Mouse (Mus musculus): ENCODE measurements around the gene Cyth1.

The Cyth1 gene

GRCm38 (mm10) chr11:118222351-118222885 lies 26.0 kb downstream of the Cyth1 start:
- no peak for DNase-seq

- peak; percentile 67 for DNase-seq
Observed at GRCm38 (mm10) chr11:118220561-118221262, 27.7 kb downstream of the Cyth1 start.

GRCm38 (mm10) chr11:118219066-118219465 lies 29.3 kb downstream of the Cyth1 start:
- DNase-seq = no peak

GRCm38 (mm10) chr11:118216468-118216867 lies 31.9 kb downstream of the Cyth1 start:
- no peak for DNase-seq

- DNase-seq = no peak
Observed at GRCm38 (mm10) chr11:118215928-118216458, 32.4 kb downstream of the Cyth1 start.

- DNase-seq = no peak
Observed at GRCm38 (mm10) chr11:118212636-118213112, 35.7 kb downstream of the Cyth1 start.

- no peak for DNase-seq
Observed at GRCm38 (mm10) chr11:118211749-118212635, 36.4 kb downstream of the Cyth1 start.

GRCm38 (mm10) chr11:118210962-118211361 lies 37.4 kb downstream of the Cyth1 start:
- DNase-seq = no peak

GRCm38 (mm10) chr11:118210116-118210515 lies 38.3 kb downstream of the Cyth1 start:
- DNase-seq = peak; percentile 46

GRCm38 (mm10) chr11:118209376-118209775 lies 39.0 kb downstream of the Cyth1 start:
- no peak for DNase-seq

- no peak for DNase-seq
Observed at GRCm38 (mm10) chr11:118208672-118209272, 39.6 kb downstream of the Cyth1 start.

GRCm38 (mm10) chr11:118207424-118208033 lies 40.9 kb downstream of the Cyth1 start:
- DNase-seq = no peak

GRCm38 (mm10) chr11:118206267-118206666 lies 42.1 kb downstream of the Cyth1 start:
- DNase-seq = no peak

GRCm38 (mm10) chr11:118203469-118203868 lies 44.9 kb downstream of the Cyth1 start:
- DNase-seq = no peak

- peak; percentile 80 for DNase-seq
Observed at GRCm38 (mm10) chr11:118202410-118203233, 45.8 kb downstream of the Cyth1 start.

GRCm38 (mm10) chr11:118201833-118202409 lies 46.5 kb downstream of the Cyth1 start:
- no peak for DNase-seq

GRCm38 (mm10) chr11:118200834-118201830 lies 47.3 kb downstream of the Cyth1 start:
- no peak for DNase-seq

GRCm38 (mm10) chr11:118198296-118198600 lies 50.1 kb downstream of the Cyth1 start:
- no peak for DNase-seq

- DNase-seq = peak; percentile 69
Observed at GRCm38 (mm10) chr11:118197508-118198295, 50.7 kb downstream of the Cyth1 start.
